In genomic region chr4:4833789-4834295, GRCm38 (mm10) we compare ENCODE assay signal across 29 mouse cellular contexts. TPM values are rescaled to one million over a fixed set of nuclear protein-coding genes. Genes with fewer than 3 reads are reported as not detected.
DNase-seq lines count a peak whose midpoint lies in the region; ATAC-seq and TF ChIP-seq lines count a peak whose summit lies in the region.
"Had no signal": no experiment of that assay in that cellular context is flagged by ENCODE, and none has a peak within 500 bp of the region (broad histone marks: within the 10 kb centered on the region; RNA-seq: fewer than 3 reads in every experiment).

No protein-coding gene starts in this region.

- H3K27ac ChIP-seq in lung, embryonic 14.5 days (ENCODE audit: low read depth): no peak overlapping the region
- H3K27ac ChIP-seq in intestine, embryonic 16.5 days (ENCODE audit: low read length): no peak overlapping the region
- H3K27ac ChIP-seq: embryonic facial prominence, embryonic 12.5 days; forebrain, embryonic 10.5 days; forebrain, embryonic 13.5 days; heart, embryonic 15.5 days; hindbrain, embryonic 10.5 days; hindbrain, embryonic 13.5 days had no signal

- TF ChIP-seq CTCF in lung, embryonic 14.5 days (IDR thresholded peaks at IDR 0.05; ENCODE audit: low read depth): no peak
- no peak for TF ChIP-seq CTCF in lung, adult 2 months (IDR thresholded peaks at IDR 0.05; ENCODE audit: insufficient read depth, low read length)

- no peak for TF ChIP-seq POLR2A in lung, adult 2 months (IDR thresholded peaks at IDR 0.05; ENCODE audit: borderline replicate concordance, extremely low read depth, low read depth, low read length)

- DNase-seq in lung, embryonic 14.5 days: peak; percentile 11
- no peak for DNase-seq in lung, adult 2 months
- DNase-seq in fat pad, adult 2 months (ENCODE audit: extremely low read depth, low read depth, low spot score): peak; percentile 65
- DNase-seq in spleen, postnatal 10 days (ENCODE audit: low spot score in 2 of 2): no peak
- DNase-seq in right cerebral cortex, postnatal 36 days (ENCODE audit: low spot score in 2 of 2): no peak
- DNase-seq in thymus, postnatal 0 days (ENCODE audit: low spot score): no peak
- DNase-seq: adrenal gland, adult 2 months; adrenal gland, postnatal 14 days; cerebellum, adult 11 months; cerebellum, adult 2 months; cerebellum, adult 9-11 months; cerebellum, postnatal 36 days; gastrocnemius, postnatal 10 days; gastrocnemius, postnatal 36 days; heart, adult 11 months; heart, postnatal 10 days; heart, postnatal 36 days had no signal

- H3K9me3 ChIP-seq in lung, embryonic 14.5 days (ENCODE audit: low read depth, low read length): no peaks in the 10 kb centered on the region
- H3K9me3 ChIP-seq in intestine, embryonic 16.5 days (ENCODE audit: control insufficient read depth, low read length): no peaks in the 10 kb centered on the region
- H3K9me3 ChIP-seq: embryonic facial prominence, embryonic 12.5 days; forebrain, embryonic 10.5 days; forebrain, embryonic 13.5 days; heart, embryonic 12.5 days; heart, embryonic 15.5 days; hindbrain, embryonic 10.5 days; hindbrain, embryonic 13.5 days had no signal

- H3K4me2 ChIP-seq in lung, embryonic 14.5 days: no peak overlapping the region
- H3K4me2 ChIP-seq in intestine, embryonic 16.5 days (ENCODE audit: low read depth, low read length): no peak overlapping the region
- H3K4me2 ChIP-seq: embryonic facial prominence, embryonic 12.5 days; forebrain, embryonic 13.5 days; heart, embryonic 12.5 days; heart, embryonic 15.5 days; hindbrain, embryonic 13.5 days had no signal

- H3K4me1 ChIP-seq in lung, embryonic 14.5 days (ENCODE audit: insufficient read depth): no peaks in the 10 kb centered on the region
- no peaks in the 10 kb centered on the region for H3K4me1 ChIP-seq in lung, adult 2 months (ENCODE audit: control insufficient read depth, insufficient read depth, low read length)
- no peaks in the 10 kb centered on the region for H3K4me1 ChIP-seq in intestine, embryonic 16.5 days (ENCODE audit: control insufficient read depth, insufficient read depth, low read length)
- H3K4me1 ChIP-seq: embryonic facial prominence, embryonic 12.5 days; forebrain, embryonic 10.5 days; forebrain, embryonic 13.5 days; heart, embryonic 12.5 days; heart, embryonic 15.5 days; hindbrain, embryonic 10.5 days; hindbrain, embryonic 13.5 days had no signal

- 58% methylated on average over 5 of the region's 5 CpGs for WGBS in lung, embryonic 14.5 days
- 46% methylated on average over 5 of the region's 5 CpGs for WGBS in lung, adult 2 months
- WGBS in intestine, embryonic 16.5 days: 57% methylated on average over 5 of the region's 5 CpGs

- no peak for ATAC-seq in lung, embryonic 14.5 days (ENCODE audit: insufficient read depth)
- peak; percentile 58 for ATAC-seq in intestine, embryonic 16.5 days
- ATAC-seq: CD4-positive, CD25-positive, alpha-beta regulatory T cell, adult 4 months; forebrain, embryonic 13.5 days; forebrain, embryonic 16.5 days; hindbrain, embryonic 16.5 days had no signal

- H3K27me3 ChIP-seq in lung, embryonic 14.5 days (ENCODE audit: insufficient read depth, low read length): no peaks in the 10 kb centered on the region
- H3K27me3 ChIP-seq in intestine, embryonic 16.5 days (replicated peaks; ENCODE audit: control insufficient read depth, insufficient read depth, low read length): no peaks in the 10 kb centered on the region
- H3K27me3 ChIP-seq: embryonic facial prominence, embryonic 12.5 days; forebrain, embryonic 13.5 days; heart, embryonic 12.5 days; heart, embryonic 15.5 days; hindbrain, embryonic 13.5 days had no signal

- H3K4me3 ChIP-seq in lung, embryonic 14.5 days (ENCODE audit: low read depth, low read length): no peak overlapping the region
- H3K4me3 ChIP-seq in lung, adult 2 months (replicated peaks; ENCODE audit: extremely low read depth, low read depth, low read length): no peak overlapping the region
- H3K4me3 ChIP-seq in intestine, embryonic 16.5 days (ENCODE audit: low read length): no peak overlapping the region
- H3K4me3 ChIP-seq: embryonic facial prominence, embryonic 12.5 days; erythroblast, embryonic 14.5 days; forebrain, embryonic 10.5 days; forebrain, embryonic 13.5 days; heart, embryonic 12.5 days; heart, embryonic 15.5 days; hindbrain, embryonic 10.5 days; hindbrain, embryonic 13.5 days had no signal

- H3K36me3 ChIP-seq in lung, embryonic 14.5 days (ENCODE audit: insufficient read depth): no peaks in the 10 kb centered on the region
- H3K36me3 ChIP-seq in intestine, embryonic 16.5 days (ENCODE audit: control insufficient read depth, insufficient read depth, low read length): no peaks in the 10 kb centered on the region
- H3K36me3 ChIP-seq: embryonic facial prominence, embryonic 12.5 days; forebrain, embryonic 10.5 days; heart, embryonic 12.5 days; heart, embryonic 15.5 days; hindbrain, embryonic 10.5 days; hindbrain, embryonic 13.5 days had no signal

- H3K9ac ChIP-seq in lung, embryonic 14.5 days: no peak overlapping the region
- no peak overlapping the region for H3K9ac ChIP-seq in intestine, embryonic 16.5 days (ENCODE audit: low read depth, low read length)
- H3K9ac ChIP-seq: embryonic facial prominence, embryonic 12.5 days; forebrain, embryonic 13.5 days; heart, embryonic 12.5 days; heart, embryonic 15.5 days; hindbrain, embryonic 13.5 days had no signal

RNA-seq across cellular contexts. Expression of gene Impad1, which starts 40.7 kb away (rescaled TPM):
- 51.6 and 53.0 TPM in 2 replicates for polyA plus RNA-seq in lung, embryonic 14.5 days (2014; fragmentation: Nextera tagmentation; extraction: Ambion mirVana)
- 7.9 and 9.3 TPM in 2 replicates for polyA plus RNA-seq in lung, adult 2 months (2012; rRNA removed)
- polyA plus RNA-seq in intestine, embryonic 16.5 days (2015; fragmentation: Nextera tagmentation; extraction: Ambion mirVana): 25.9 and 28.4 TPM in 2 replicates
- polyA plus RNA-seq in thymus, postnatal 0 days (2015; fragmentation: Nextera tagmentation; extraction: Ambion mirVana): 19.7 and 22.5 TPM in 2 replicates

Comparison
In these comparisons a context has a peak if more than half of its experiments do, and no peak if none do; other contexts are left out.
1. DNase-seq: peak in lung, embryonic 14.5 days (single experiment) and fat pad, adult 2 months (single experiment); none in lung, adult 2 months (single experiment), spleen, postnatal 10 days (0 of 2), right cerebral cortex, postnatal 36 days (0 of 2) and thymus, postnatal 0 days (single experiment).